Mouse (Mus musculus) embryo, embryonic 10 days (tissue): ENCODE results near the gene Syt6.
A peak's percentile ranks its signal among the peaks of the same experiment; 100 is the strongest.

ENCODE experiments used
- DNase-seq: peaks from one replicate; pipeline ENCODE4 v3.0.0-alpha.2; 2015; ENCODE audit warnings: low spot score

Syt6 gene

DNA sequence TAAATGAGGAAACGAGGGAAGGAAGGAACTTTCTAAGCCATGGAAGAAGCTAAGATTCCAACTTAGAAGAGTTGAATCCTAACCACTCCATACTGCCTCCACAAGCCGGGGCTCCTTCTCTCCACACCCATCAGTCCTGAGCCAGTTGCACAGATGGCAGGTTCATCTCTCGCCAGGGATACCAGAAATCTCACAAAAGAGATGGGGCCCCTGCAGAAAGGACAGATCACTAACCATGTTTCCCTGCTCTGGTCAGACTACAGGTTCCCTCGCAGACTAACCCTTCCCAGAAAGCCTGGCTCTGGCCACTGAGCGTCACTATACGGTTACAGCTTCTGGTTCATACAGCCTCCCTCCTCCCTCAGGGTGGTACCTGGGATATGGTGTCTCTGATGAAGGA, 74.7 kb downstream of the Syt6 start:
- no peak for DNase-seq

GRCm38 (mm10) chr3:103650406-103650805, 75.4 kb downstream of the Syt6 start:
- DNase-seq, result no peak

DNA sequence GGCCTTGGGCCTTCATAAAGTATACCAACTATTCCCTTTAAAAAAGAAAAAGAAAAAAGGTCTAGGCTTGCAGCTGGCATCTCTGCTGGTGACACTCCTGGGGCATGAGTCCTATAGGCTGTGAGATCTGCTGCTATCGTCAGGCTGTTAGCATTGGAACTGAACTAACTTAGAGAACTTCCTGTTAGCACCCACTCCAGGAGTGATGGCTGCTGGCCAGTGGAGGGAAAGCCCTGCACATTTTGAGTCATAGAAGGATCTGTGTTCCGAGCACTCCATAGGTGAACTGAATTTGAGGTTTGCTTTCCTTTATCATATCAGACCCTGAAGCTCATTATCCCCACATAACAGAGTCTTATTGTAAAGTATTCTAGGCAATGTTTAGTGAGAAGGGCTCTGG, 85.0 kb downstream of the Syt6 start:
- DNase-seq, result no peak

DNA sequence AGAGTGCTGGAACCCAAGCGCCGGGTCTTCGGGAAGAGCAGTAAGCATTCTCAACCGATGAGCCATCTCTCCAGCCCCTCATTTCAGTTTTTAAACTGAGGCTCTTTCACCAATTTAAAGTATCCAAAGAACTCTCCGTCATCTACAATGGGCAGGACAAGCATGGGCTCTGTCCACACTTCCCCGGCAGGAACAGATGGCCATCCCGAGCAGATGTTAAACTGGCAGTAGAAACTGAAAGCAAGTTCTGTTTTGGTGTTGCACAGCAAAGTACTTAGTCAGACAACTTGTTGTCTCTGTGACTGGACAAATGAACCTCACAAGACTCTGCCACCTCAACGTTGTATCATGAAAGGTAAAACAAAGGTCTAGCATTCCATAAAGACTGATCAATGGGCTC, 86.7 kb downstream of the Syt6 start:
- DNase-seq, result no peak

GRCm38 (mm10) chr3:103663385-103663784, 88.4 kb downstream of the Syt6 start:
- no peak for DNase-seq

DNA sequence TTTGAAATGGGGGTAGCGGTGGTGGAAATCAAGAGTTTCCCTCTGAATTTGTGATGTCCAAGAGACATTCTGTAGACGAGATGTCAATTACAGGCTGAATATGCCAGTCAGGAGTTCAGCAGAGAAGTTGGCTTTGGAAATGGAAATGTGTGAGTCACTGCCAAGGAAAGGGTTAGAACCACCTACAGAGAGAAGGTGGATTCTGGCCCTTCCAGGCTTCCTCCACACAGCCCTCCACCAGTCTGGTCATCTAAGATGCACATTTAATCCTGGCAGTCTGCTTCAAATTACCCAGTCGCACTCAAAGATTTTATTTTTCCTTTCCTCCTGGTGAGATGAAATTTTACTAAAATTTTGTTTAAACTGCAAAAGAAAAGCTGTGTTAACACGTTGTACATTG, 97.1 kb downstream of the Syt6 start:
- DNase-seq, result no peak

GRCm38 (mm10) chr3:103672716-103673115, 97.7 kb downstream of the Syt6 start:
- DNase-seq, result peak; percentile 9

- DNase-seq, result no peak
Measured at GRCm38 (mm10) chr3:103678811-103679210, 103.8 kb downstream of the Syt6 start.

DNA sequence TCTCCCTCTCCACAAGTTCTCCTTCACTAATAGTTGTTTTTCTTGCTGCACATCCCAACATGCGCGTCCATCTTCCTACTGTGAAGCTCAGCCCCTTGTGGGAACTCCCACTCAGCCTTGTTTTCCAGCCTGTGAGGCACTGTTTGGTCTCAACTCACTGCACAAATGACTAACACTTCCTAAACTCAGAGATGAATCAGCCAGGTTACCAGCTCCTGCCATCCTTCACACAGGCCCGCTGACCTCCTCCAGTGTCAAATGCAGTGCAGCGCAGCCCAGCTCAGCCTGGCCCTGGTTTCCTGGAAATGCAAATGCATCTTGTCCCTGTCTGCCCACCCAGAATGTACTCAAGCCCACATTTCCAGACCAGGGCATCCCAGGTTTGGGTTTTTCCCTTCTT, 107.4 kb downstream of the Syt6 start:
- DNase-seq, result peak; percentile 43

DNA sequence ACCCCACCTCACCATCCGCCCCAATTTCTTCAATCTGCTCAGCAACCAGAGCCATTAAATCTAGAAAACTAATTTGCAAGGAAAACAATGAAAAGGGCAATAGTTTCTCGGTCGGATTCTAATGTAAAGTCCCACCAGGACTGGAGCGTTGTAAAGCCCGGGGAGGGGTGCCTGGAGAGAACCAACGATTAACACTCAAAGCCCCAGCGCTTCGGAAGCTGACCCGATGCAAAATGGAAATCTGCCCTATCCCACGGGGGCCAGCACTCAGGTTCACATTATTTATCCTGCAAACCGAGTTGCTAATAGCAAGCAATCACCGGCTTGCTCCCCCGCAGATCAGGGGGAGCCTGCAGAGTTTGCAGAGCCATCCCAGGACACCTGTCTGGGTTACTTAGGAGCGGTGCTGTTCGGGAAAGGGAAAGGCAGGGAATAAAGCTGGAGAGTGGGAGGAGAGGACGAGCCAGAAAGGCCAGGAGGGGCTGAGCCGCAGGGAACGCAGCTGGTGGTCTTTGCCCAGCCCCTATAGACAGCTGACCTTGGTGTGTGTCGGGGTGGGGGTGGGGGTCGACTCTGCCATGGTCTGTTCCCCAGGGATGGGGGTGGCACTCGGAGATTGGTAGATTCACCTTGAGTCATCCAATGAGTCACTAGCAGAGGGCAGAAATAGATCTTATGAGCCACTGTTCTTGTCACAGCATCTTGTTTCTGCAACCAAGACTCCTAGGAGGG, 108.4 kb downstream of the Syt6 start:
- DNase-seq, result peak; percentile 11

DNA sequence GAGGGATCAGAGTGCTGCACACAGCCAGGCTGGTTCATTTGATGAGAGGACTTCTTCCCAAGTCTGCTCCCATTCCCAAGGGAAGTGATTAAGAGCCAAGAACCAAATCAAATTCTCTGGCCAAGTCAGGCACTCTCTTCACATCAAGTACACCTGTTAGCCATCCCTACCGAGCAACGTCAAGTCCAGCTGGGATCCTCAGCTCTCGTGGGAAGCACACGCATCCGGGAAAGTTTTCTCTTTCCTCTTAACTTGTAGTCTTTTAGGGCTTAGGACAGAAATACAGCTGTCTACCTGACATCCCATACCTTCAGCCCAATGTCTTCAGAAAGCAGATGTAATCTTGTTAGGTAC, 108.9 kb downstream of the Syt6 start:
- DNase-seq, result no peak

GRCm38 (mm10) chr3:103689043-103689442, 114.0 kb downstream of the Syt6 start:
- DNase-seq, result no peak

- no peak for DNase-seq
Measured at GRCm38 (mm10) chr3:103690506-103690905, 115.5 kb downstream of the Syt6 start.
